Mouse (Mus musculus): ENCODE measurements at regions not wholly inside any gene's neighbourhood (a gene's known extent, or its start where the extent isn't known, plus 50 kb on each side); places are given as distances from the start of the nearest gene placed in this dataset.

DNA sequence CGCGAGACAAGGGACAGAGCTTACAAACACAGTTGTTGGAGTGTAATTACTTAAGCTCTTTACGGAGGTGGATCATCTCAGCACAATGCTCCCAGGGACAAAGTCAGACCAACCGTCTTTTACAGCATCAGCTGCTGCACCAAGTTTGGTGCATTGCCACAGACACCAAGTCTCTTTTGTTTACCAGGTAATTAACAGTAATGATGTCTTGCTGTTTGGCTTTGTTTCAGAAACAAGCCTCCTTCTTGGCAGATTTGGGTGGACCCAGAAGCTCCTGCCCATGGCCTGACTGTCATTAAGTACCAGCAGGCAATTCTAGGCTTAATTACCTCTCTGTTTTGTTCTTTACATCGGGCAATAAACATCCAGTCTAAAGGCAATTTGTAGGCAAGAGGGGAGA is 572.0 kb upstream of the Itga1 start:
- no peak for TF ChIP-seq CTCF (IDR thresholded peaks at IDR 0.05; ENCODE audit: extremely low read depth, insufficient read length, insufficient replicate concordance, low read depth, low read length)
- no peak for TF ChIP-seq POLR2A (IDR thresholded peaks at IDR 0.05; ENCODE audit: low read depth, low read length)
- no peaks in the 10 kb centered on the region for H3K36me3 ChIP-seq (ENCODE audit: control insufficient read depth, insufficient read depth, low read length)
- H3K27ac ChIP-seq (ENCODE audit: insufficient read depth, low read depth, low read length) = no peak overlapping the region
- no peaks in the 10 kb centered on the region for H3K4me1 ChIP-seq (ENCODE audit: control insufficient read depth, insufficient read depth, insufficient read length, low read length)
- WGBS = 22% methylated on average over 5 of the region's 5 CpGs
- no peaks in the 10 kb centered on the region for H3K27me3 ChIP-seq (ENCODE audit: control insufficient read depth, insufficient read depth, low read length)
- H3K4me3 ChIP-seq (ENCODE audit: low read depth, low read length) = no peak overlapping the region

- Histone ChIP-seq H3K4me1 (ENCODE audit: control insufficient read depth, insufficient read depth, insufficient read length, low read length) (no peaks in the 10 kb centered on the region), H3K36me3 (ENCODE audit: control insufficient read depth, insufficient read depth, low read length) (no peaks in the 10 kb centered on the region), H3K27me3 (ENCODE audit: control insufficient read depth, insufficient read depth, low read length) (no peaks in the 10 kb centered on the region), H3K27ac (ENCODE audit: insufficient read depth, low read depth, low read length) (no peak overlapping the region), H3K4me3 (ENCODE audit: low read depth, low read length) (no peak overlapping the region)
- TF ChIP-seq POLR2A (IDR thresholded peaks at IDR 0.05; ENCODE audit: low read depth, low read length) (no peak), CTCF (IDR thresholded peaks at IDR 0.05; ENCODE audit: extremely low read depth, insufficient read length, insufficient replicate concordance, low read depth, low read length) (no peak)
- WGBS = 52% methylated on average over 7 of the region's 7 CpGs
These were observed 569.9 kb upstream of the Itga1 start for GRCm38 (mm10) chr13:115671685-115672084.

GRCm38 (mm10) chr13:115669516-115669915 is 567.8 kb upstream of the Itga1 start:
- H3K4me3 ChIP-seq (ENCODE audit: low read depth, low read length) = no peak overlapping the region
- WGBS = 44% methylated on average over 3 of the region's 3 CpGs
- H3K36me3 ChIP-seq (ENCODE audit: control insufficient read depth, insufficient read depth, low read length) = no peaks in the 10 kb centered on the region
- H3K27ac ChIP-seq (ENCODE audit: insufficient read depth, low read depth, low read length) = no peak overlapping the region
- TF ChIP-seq CTCF (IDR thresholded peaks at IDR 0.05; ENCODE audit: extremely low read depth, insufficient read length, insufficient replicate concordance, low read depth, low read length) = no peak
- no peak for TF ChIP-seq POLR2A (IDR thresholded peaks at IDR 0.05; ENCODE audit: low read depth, low read length)
- H3K27me3 ChIP-seq (ENCODE audit: control insufficient read depth, insufficient read depth, low read length) = no peaks in the 10 kb centered on the region
- no peaks in the 10 kb centered on the region for H3K4me1 ChIP-seq (ENCODE audit: control insufficient read depth, insufficient read depth, insufficient read length, low read length)

- 92% methylated on average over 6 of the region's 6 CpGs for WGBS
These were observed 553.4 kb upstream of the Itga1 start for GRCm38 (mm10) chr13:115655134-115655533.

GRCm38 (mm10) chr13:115652935-115653334 is 551.2 kb upstream of the Itga1 start:
- Histone ChIP-seq H3K4me1 (ENCODE audit: control insufficient read depth, insufficient read depth, insufficient read length, low read length) (no peaks in the 10 kb centered on the region), H3K27ac (ENCODE audit: insufficient read depth, low read depth, low read length) (no peak overlapping the region), H3K4me3 (ENCODE audit: low read depth, low read length) (no peak overlapping the region), H3K27me3 (ENCODE audit: control insufficient read depth, insufficient read depth, low read length) (no peaks in the 10 kb centered on the region), H3K36me3 (ENCODE audit: control insufficient read depth, insufficient read depth, low read length) (no peaks in the 10 kb centered on the region)
- TF ChIP-seq CTCF (IDR thresholded peaks at IDR 0.05; ENCODE audit: extremely low read depth, insufficient read length, insufficient replicate concordance, low read depth, low read length) (no peak), POLR2A (IDR thresholded peaks at IDR 0.05; ENCODE audit: low read depth, low read length) (no peak)
- WGBS = 68% methylated on average over 2 of the region's 2 CpGs

More at GRCm38 (mm10) chr13:115655134-115655533, 553.4 kb upstream of the Itga1 start:
- H3K4me3 ChIP-seq (ENCODE audit: low read depth, low read length) = no peak overlapping the region
- no peaks in the 10 kb centered on the region for H3K36me3 ChIP-seq (ENCODE audit: control insufficient read depth, insufficient read depth, low read length)
- TF ChIP-seq POLR2A (IDR thresholded peaks at IDR 0.05; ENCODE audit: low read depth, low read length) (no peak), CTCF (IDR thresholded peaks at IDR 0.05; ENCODE audit: extremely low read depth, insufficient read length, insufficient replicate concordance, low read depth, low read length) (no peak)
- H3K27ac ChIP-seq (ENCODE audit: insufficient read depth, low read depth, low read length) = no peak overlapping the region
- H3K4me1 ChIP-seq (ENCODE audit: control insufficient read depth, insufficient read depth, insufficient read length, low read length) = no peaks in the 10 kb centered on the region
- no peaks in the 10 kb centered on the region for H3K27me3 ChIP-seq (ENCODE audit: control insufficient read depth, insufficient read depth, low read length)

DNA sequence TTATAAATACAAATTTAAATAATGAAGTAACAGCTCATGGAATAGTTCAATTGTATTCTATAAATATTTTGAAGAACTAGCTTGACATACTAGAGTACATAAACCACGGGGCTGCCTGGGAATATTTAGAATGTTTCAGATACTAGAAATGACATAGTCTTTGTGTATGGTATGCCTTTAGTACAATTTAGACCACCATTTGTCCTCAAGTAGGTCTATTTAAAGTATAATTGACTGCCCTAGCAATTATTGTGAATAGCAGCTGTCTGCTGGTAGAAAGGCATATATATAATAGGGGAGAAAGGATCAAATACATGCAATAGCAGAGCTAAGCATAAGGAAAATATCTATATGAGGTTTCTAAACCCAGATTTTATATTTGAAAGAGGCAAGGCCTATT is 550.6 kb upstream of the Itga1 start:
- WGBS = 65% methylated on average over 1 of the region's 1 CpGs
- H3K4me3 ChIP-seq (ENCODE audit: low read depth, low read length) = no peak overlapping the region
- no peaks in the 10 kb centered on the region for H3K27me3 ChIP-seq (ENCODE audit: control insufficient read depth, insufficient read depth, low read length)
- no peak overlapping the region for H3K27ac ChIP-seq (ENCODE audit: insufficient read depth, low read depth, low read length)
- H3K4me1 ChIP-seq (ENCODE audit: control insufficient read depth, insufficient read depth, insufficient read length, low read length) = no peaks in the 10 kb centered on the region
- no peaks in the 10 kb centered on the region for H3K36me3 ChIP-seq (ENCODE audit: control insufficient read depth, insufficient read depth, low read length)
- TF ChIP-seq CTCF (IDR thresholded peaks at IDR 0.05; ENCODE audit: extremely low read depth, insufficient read length, insufficient replicate concordance, low read depth, low read length) = no peak
- no peak for TF ChIP-seq POLR2A (IDR thresholded peaks at IDR 0.05; ENCODE audit: low read depth, low read length)

DNA sequence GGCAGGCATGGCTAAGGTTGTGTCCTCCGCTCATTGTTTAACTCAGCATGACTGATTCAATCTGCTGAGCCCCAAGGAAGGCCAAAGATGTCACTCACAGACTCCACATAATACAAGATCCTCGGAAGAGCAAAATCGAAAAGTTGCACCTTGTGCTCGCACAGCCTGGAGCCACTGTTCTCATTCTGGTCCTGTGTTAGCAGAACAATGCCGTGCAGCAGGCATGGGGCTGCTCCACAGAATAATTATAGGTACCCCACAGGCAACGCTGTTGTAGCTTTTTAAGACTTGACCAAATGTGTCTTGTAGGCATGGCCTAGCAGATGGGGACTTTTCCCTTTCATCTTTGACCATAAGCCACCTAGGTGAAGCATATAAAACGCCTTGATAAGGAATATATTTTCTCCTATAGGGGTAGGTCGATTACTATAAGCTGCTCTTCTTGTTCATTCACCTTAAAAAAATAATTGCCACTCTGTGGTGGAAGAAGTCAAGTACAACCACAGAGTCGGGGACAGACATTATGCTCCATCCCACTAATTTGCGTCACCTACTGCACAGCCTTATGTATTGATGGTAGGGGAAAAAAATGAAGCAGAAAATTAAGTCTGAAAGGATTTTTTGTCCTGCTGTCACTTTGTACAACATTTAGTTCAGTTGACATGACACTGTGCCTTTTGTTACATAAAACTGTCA is 529.8 kb upstream of the Itga1 start:
- TF ChIP-seq POLR2A (IDR thresholded peaks at IDR 0.05; ENCODE audit: low read depth, low read length) (no peak), CTCF (IDR thresholded peaks at IDR 0.05; ENCODE audit: extremely low read depth, insufficient read length, insufficient replicate concordance, low read depth, low read length) (no peak)
- Histone ChIP-seq H3K27me3 (ENCODE audit: control insufficient read depth, insufficient read depth, low read length) (no peaks in the 10 kb centered on the region), H3K27ac (ENCODE audit: insufficient read depth, low read depth, low read length) (no peak overlapping the region), H3K4me3 (ENCODE audit: low read depth, low read length) (no peak overlapping the region), H3K36me3 (ENCODE audit: control insufficient read depth, insufficient read depth, low read length) (no peaks in the 10 kb centered on the region), H3K4me1 (ENCODE audit: control insufficient read depth, insufficient read depth, insufficient read length, low read length) (no peaks in the 10 kb centered on the region)
- WGBS = 86% methylated on average over 10 of the region's 10 CpGs
